Mouse (Mus musculus) intestine, embryonic 14.5 days (tissue): ENCODE measurements around the gene Cyp51. TPM values are rescaled to one million over a fixed set of nuclear protein-coding genes. Genes with fewer than 3 reads are reported as not detected.
"Not testable (repeated sequence)": the region's sequence is repeated elsewhere in the genome, so short reads cannot be mapped to it uniquely, and the experiment has no call there.

Experiments
- ATAC-seq: fragments of 200-750 bp; cut with Nextera tagmentation; replicated peaks from 2 replicates; pipeline ENCODE4 v1.8.0; 2017; ENCODE audit warnings: low read depth, moderate number of reproducible peaks, moderate TSS enrichment, moderate library complexity; ENCODE audit not compliant: low FRiP score, low TSS enrichment
- DNase-seq: peaks from one replicate; pipeline ENCODE4 v3.0.0-alpha.2; 2018; ENCODE audit warnings: low spot score
- H3K27ac ChIP-seq: fragments of 300-500 bp; sonication (generic); 2 replicates; pipeline ENCODE4 v1.5.1; 2014; ENCODE audit warnings: low read depth, mild to moderate bottlenecking, control low read depth
- H3K27me3 ChIP-seq: fragments of 300-500 bp; sonication (generic); replicated peaks from 2 replicates; pipeline ENCODE4 v1.6.1; 2014; ENCODE audit warnings: low read length, control low read depth; ENCODE audit not compliant: control insufficient read depth, insufficient read depth
- H3K36me3 ChIP-seq: fragments of 300-500 bp; sonication (generic); 2 replicates; pipeline ENCODE4 v1.6.1; 2014; ENCODE audit warnings: low read length, control low read depth; ENCODE audit not compliant: control insufficient read depth, insufficient read depth
- H3K4me1 ChIP-seq: fragments of 300-500 bp; sonication (generic); replicated peaks from 2 replicates; pipeline ENCODE4 v1.6.1; 2014; ENCODE audit warnings: low read length, control low read depth, mixed read lengths; ENCODE audit not compliant: control insufficient read depth, insufficient read depth
- H3K4me2 ChIP-seq: fragments of 300-500 bp; sonication (generic); 2 replicates; pipeline ENCODE4 v1.6.1; 2014; ENCODE audit warnings: low read length
- H3K4me3 ChIP-seq: fragments of 300-500 bp; sonication (generic); 2 replicates; pipeline ENCODE4 v1.5.1; 2014; ENCODE audit warnings: low read depth, low read length, control low read depth, mixed read lengths
- H3K9ac ChIP-seq: fragments of 300-500 bp; sonication (generic); 2 replicates; pipeline ENCODE4 v1.6.1; 2014; ENCODE audit warnings: mild to moderate bottlenecking, low read length
- H3K9me3 ChIP-seq: fragments of 300-500 bp; sonication (generic); 2 replicates; pipeline ENCODE4 v1.6.1; 2016; ENCODE audit warnings: low read length, control low read depth; ENCODE audit not compliant: control insufficient read depth
- WGBS: fragments of 180-500 bp; shearing (Covaris S2); extraction: QIAGEN DNeasy Blood & Tissue Kit; methylation state at CpG from one replicate; pipeline ENCODE4 v1.1.7; 2014; 5-methylcytosine and 5-hydroxymethylcytosine counted together
- polyA plus RNA-seq: library from polyadenylated mRNA; unstranded; fragments of >200 nt; fragmentation: Nextera tagmentation; extraction: Ambion mirVana; gene quantifications from 2 replicates; pipeline ENCODE4 v1.2.1, GENCODE M21; 2014

Gene Cyp51
- 104 and 120 TPM in 2 replicates for polyA plus RNA-seq

GRCm38 (mm10) chr5:4104341-4105040 is at the start of gene Cyp51:
TSS of gene Cyp51 (minus strand) at chr5:4104746.
- Histone ChIP-seq H3K27ac (peak within 1 kb of the TSS; percentile 94), H3K27me3 (no peaks in the 10 kb centered on the region), H3K9ac (peak within 1 kb of the TSS; percentile 81), H3K9me3 (0 out of 2 replicates have a peak, but pooled peaks cover 4% of the 10 kb centered on the region), H3K4me3 (peak within 1 kb of the TSS; percentile 99), H3K4me1 (peaks cover 9% of the 10 kb centered on the region; the same call in 1 of the 2 replicates), H3K36me3 (peaks cover 33% of the 10 kb centered on the region), H3K4me2 (peak within 1 kb of the TSS; percentile 64)
- DNase-seq (peak; percentile 99), ATAC-seq (peak; percentile 99)
- WGBS, result under 1% methylated on average over 58 of the region's 59 CpGs

- no peak for ATAC-seq
- Histone ChIP-seq H3K4me1 (no peaks in the 10 kb centered on the region), H3K9ac (no peak overlapping the region), H3K27me3 (no peaks in the 10 kb centered on the region), H3K9me3 (no peaks in the 10 kb centered on the region), H3K4me2 (no peak overlapping the region), H3K36me3 (no peaks in the 10 kb centered on the region), H3K4me3 (no peak overlapping the region), H3K27ac (no peak overlapping the region)
- WGBS, result 96% methylated on average over 5 of the region's 5 CpGs
- no peak for DNase-seq
These were observed 8.1 kb upstream of the Cyp51 start for GRCm38 (mm10) chr5:4112570-4113098.

- ATAC-seq, H3K4me2 ChIP-seq, H3K4me1 ChIP-seq, H3K9ac ChIP-seq, H3K36me3 ChIP-seq, H3K27ac ChIP-seq, H3K27me3 ChIP-seq, H3K4me3 ChIP-seq, H3K9me3 ChIP-seq, DNase-seq: not testable (repeated sequence)
- 70% methylated on average over 7 of the region's 7 CpGs for WGBS
These were observed 2.5 kb upstream of the Cyp51 start for GRCm38 (mm10) chr5:4107056-4107455.

- H3K9ac ChIP-seq, result no peak overlapping the region
- no peak overlapping the region for H3K4me3 ChIP-seq
- peaks cover 9% of the 10 kb centered on the region; the same call in 1 of the 2 replicates for H3K4me1 ChIP-seq
- no peak overlapping the region for H3K27ac ChIP-seq
- ATAC-seq (no peak), DNase-seq (no peak)
- 86% methylated on average over 2 of the region's 2 CpGs for WGBS
- H3K4me2 ChIP-seq, result no peak overlapping the region
- 0 out of 2 replicates have a peak, but pooled peaks cover 4% of the 10 kb centered on the region for H3K9me3 ChIP-seq
- H3K27me3 ChIP-seq, result no peaks in the 10 kb centered on the region
- peaks cover 21% of the 10 kb centered on the region for H3K36me3 ChIP-seq
These were observed 1.2 kb upstream of the Cyp51 start for GRCm38 (mm10) chr5:4105651-4106186.

- H3K4me2 ChIP-seq, result peak overlapping the region; percentile 64
- peaks cover 9% of the 10 kb centered on the region; the same call in 1 of the 2 replicates for H3K4me1 ChIP-seq
- 0 out of 2 replicates have a peak, but pooled peaks cover 4% of the 10 kb centered on the region for H3K9me3 ChIP-seq
- H3K36me3 ChIP-seq, result peaks cover 40% of the 10 kb centered on the region
- peak overlapping the region; percentile 94 for H3K27ac ChIP-seq
- H3K4me3 ChIP-seq, result peak overlapping the region; percentile 99
- peak overlapping the region; percentile 81 for H3K9ac ChIP-seq
- H3K27me3 ChIP-seq, result no peaks in the 10 kb centered on the region
- 1% methylated on average over 41 of the region's 41 CpGs for WGBS
- no peak for DNase-seq
- peak; percentile 59 for ATAC-seq
These were observed 763 bp downstream of the Cyp51 start for GRCm38 (mm10) chr5:4103626-4104340.

GRCm38 (mm10) chr5:4101770-4102169 is 2.8 kb downstream of the Cyp51 start:
- H3K27ac ChIP-seq, result no peak overlapping the region
- no peak overlapping the region for H3K9ac ChIP-seq
- DNase-seq (no peak), ATAC-seq (no peak)
- no peak overlapping the region for H3K4me3 ChIP-seq
- no peaks in the 10 kb centered on the region for H3K27me3 ChIP-seq
- peaks cover 9% of the 10 kb centered on the region; the same call in 1 of the 2 replicates for H3K4me1 ChIP-seq
- H3K36me3 ChIP-seq, result peaks cover 44% of the 10 kb centered on the region
- 91% methylated on average over 2 of the region's 2 CpGs for WGBS
- H3K4me2 ChIP-seq, result no peak overlapping the region
- H3K9me3 ChIP-seq, result 0 out of 2 replicates have a peak, but pooled peaks cover 4% of the 10 kb centered on the region

- H3K27ac ChIP-seq, result no peak overlapping the region
- no peak for ATAC-seq
- WGBS, result 93% methylated on average over 4 of the region's 4 CpGs
These were observed 3.5 kb downstream of the Cyp51 start for GRCm38 (mm10) chr5:4101031-4101430.

GRCm38 (mm10) chr5:4094471-4094870 is 10.1 kb downstream of the Cyp51 start:
- no peak overlapping the region for H3K27ac ChIP-seq
- WGBS, result 96% methylated on average over 5 of the region's 5 CpGs

More at GRCm38 (mm10) chr5:4101031-4101430, 3.5 kb downstream of the Cyp51 start:
- peaks cover 9% of the 10 kb centered on the region; the same call in 1 of the 2 replicates for H3K4me1 ChIP-seq
- no peaks in the 10 kb centered on the region for H3K27me3 ChIP-seq
- H3K36me3 ChIP-seq, result peaks cover 44% of the 10 kb centered on the region
- H3K9me3 ChIP-seq, result 0 out of 2 replicates have a peak, but pooled peaks cover 4% of the 10 kb centered on the region
- H3K9ac ChIP-seq, result no peak overlapping the region
- no peak overlapping the region for H3K4me2 ChIP-seq
- H3K4me3 ChIP-seq, result no peak overlapping the region
- DNase-seq, result no peak

More at GRCm38 (mm10) chr5:4094471-4094870, 10.1 kb downstream of the Cyp51 start:
- no peaks in the 10 kb centered on the region for H3K9me3 ChIP-seq
- no peak overlapping the region for H3K4me2 ChIP-seq
- H3K9ac ChIP-seq, result no peak overlapping the region
- peaks cover 63% of the 10 kb centered on the region for H3K36me3 ChIP-seq
- ATAC-seq, result no peak
- DNase-seq, result no peak
- no peaks in the 10 kb centered on the region for H3K4me1 ChIP-seq
- no peak overlapping the region for H3K4me3 ChIP-seq
- H3K27me3 ChIP-seq, result no peaks in the 10 kb centered on the region
